In genomic region chr6:6876231-6876630, GRCm38 (mm10) we compare ENCODE assay signal across 24 mouse cellular contexts. TPM values are rescaled to one million over a fixed set of nuclear protein-coding genes. Genes with fewer than 3 reads are reported as not detected.
DNase-seq lines count a peak whose midpoint lies in the region; ATAC-seq and TF ChIP-seq lines count a peak whose summit lies in the region.
"Had no signal": no experiment of that assay in that cellular context is flagged by ENCODE, and none has a peak within 500 bp of the region (broad histone marks: within the 10 kb centered on the region; RNA-seq: fewer than 3 reads in every experiment).

No protein-coding gene starts in this region.

- TF ChIP-seq CTCF in midbrain, postnatal 0 days (IDR thresholded peaks at IDR 0.05) = no peak

- no peak for ATAC-seq in midbrain, embryonic 11.5 days (ENCODE audit: low FRiP score)
- ATAC-seq in midbrain, postnatal 0 days (ENCODE audit: low FRiP score) = no peak
- ATAC-seq in embryonic facial prominence, embryonic 13.5 days (ENCODE audit: insufficient number of reproducible peaks, insufficient read depth, low FRiP score, low TSS enrichment, low read depth) = no peak
- ATAC-seq: activated CD4-positive, CD25-positive, alpha-beta regulatory T cell, adult 4 months; intestine, embryonic 15.5 days; liver, embryonic 12.5 days had no signal

- no peak overlapping the region for H3K9ac ChIP-seq in midbrain, embryonic 11.5 days (ENCODE audit: low read length)
- H3K9ac ChIP-seq in midbrain, postnatal 0 days (replicated peaks; ENCODE audit: low read length, poor library complexity, severe bottlenecking) = no peak overlapping the region
- peak overlapping the region; percentile 55; the same call in 1 of the 2 replicates for H3K9ac ChIP-seq in embryonic facial prominence, embryonic 13.5 days
- H3K9ac ChIP-seq: hindbrain, embryonic 12.5 days; intestine, embryonic 15.5 days; kidney, embryonic 15.5 days; liver, embryonic 12.5 days; lung, embryonic 14.5 days had no signal

- peak; percentile 91 for DNase-seq in midbrain, embryonic 11.5 days (ENCODE audit: low spot score, missing footprints)
- DNase-seq in midbrain, postnatal 0 days (ENCODE audit: low spot score) = no peak
- peak; percentile 7 for DNase-seq in mesoderm, embryonic 11.5 days (ENCODE audit: low read depth, low spot score)
- DNase-seq in spleen, postnatal 36 days (ENCODE audit: low spot score in 2 of 2) = no peak
- no peak for DNase-seq in heart, adult 9 months (ENCODE audit: low spot score in 2 of 2)
- DNase-seq in cerebellum, adult 9-11 months = no peak
- DNase-seq: adrenal gland, postnatal 14 days; cerebellum, adult 2 months; heart, adult 2 months; left cerebral cortex, postnatal 4 days; lung, embryonic 14.5 days; thymus, postnatal 4 days had no signal

- 2% methylated on average over 2 of the region's 2 CpGs for WGBS in midbrain, embryonic 11.5 days
- 0% methylated on average over 2 of the region's 2 CpGs for WGBS in midbrain, postnatal 0 days
- 16% methylated on average over 2 of the region's 2 CpGs for WGBS in embryonic facial prominence, embryonic 13.5 days

- H3K27me3 ChIP-seq in midbrain, embryonic 11.5 days (ENCODE audit: control insufficient read depth, insufficient read depth, low read length) = peaks cover 97% of the 10 kb centered on the region
- H3K27me3 ChIP-seq in midbrain, postnatal 0 days (ENCODE audit: insufficient read depth, low read length) = peaks cover 84% of the 10 kb centered on the region
- peaks cover 99% of the 10 kb centered on the region for H3K27me3 ChIP-seq in embryonic facial prominence, embryonic 13.5 days

- H3K4me1 ChIP-seq in midbrain, embryonic 11.5 days (ENCODE audit: control insufficient read depth, insufficient read depth, low read length) = peaks cover 4% of the 10 kb centered on the region; the same call in 1 of the 2 replicates
- no peaks in the 10 kb centered on the region for H3K4me1 ChIP-seq in midbrain, postnatal 0 days (ENCODE audit: insufficient read depth, low read length)
- H3K4me1 ChIP-seq in embryonic facial prominence, embryonic 13.5 days = peaks cover 58% of the 10 kb centered on the region

- no peaks in the 10 kb centered on the region for H3K36me3 ChIP-seq in midbrain, embryonic 11.5 days (ENCODE audit: control insufficient read depth, insufficient read depth, low read length)
- H3K36me3 ChIP-seq in midbrain, postnatal 0 days (ENCODE audit: insufficient read depth, low read length) = no peaks in the 10 kb centered on the region
- H3K36me3 ChIP-seq in embryonic facial prominence, embryonic 13.5 days = 0 out of 2 replicates have a peak, but pooled peaks cover 3% of the 10 kb centered on the region
- H3K36me3 ChIP-seq: hindbrain, embryonic 12.5 days; intestine, embryonic 15.5 days; kidney, embryonic 15.5 days; liver, embryonic 12.5 days had no signal

- no peak overlapping the region for H3K4me2 ChIP-seq in midbrain, embryonic 11.5 days
- H3K4me2 ChIP-seq in midbrain, postnatal 0 days (ENCODE audit: low read depth, low read length, poor library complexity, severe bottlenecking) = no peak overlapping the region
- peak overlapping the region; percentile 78 for H3K4me2 ChIP-seq in embryonic facial prominence, embryonic 13.5 days
- H3K4me2 ChIP-seq: hindbrain, embryonic 12.5 days; intestine, embryonic 15.5 days; kidney, embryonic 15.5 days; liver, embryonic 12.5 days; lung, embryonic 14.5 days had no signal

- H3K4me3 ChIP-seq in midbrain, embryonic 11.5 days (ENCODE audit: low read depth, low read length) = no peak overlapping the region
- no peak overlapping the region for H3K4me3 ChIP-seq in midbrain, postnatal 0 days (ENCODE audit: low read depth, low read length)
- 0 out of 2 replicates have a peak overlapping the region, but pooled peaks have one; percentile 12 for H3K4me3 ChIP-seq in embryonic facial prominence, embryonic 13.5 days
- H3K4me3 ChIP-seq: heart, adult 2 months; hindbrain, embryonic 12.5 days; intestine, embryonic 15.5 days; kidney, embryonic 15.5 days; liver, embryonic 12.5 days had no signal

- no peak overlapping the region for H3K27ac ChIP-seq in midbrain, embryonic 11.5 days (ENCODE audit: low read depth, low read length)
- H3K27ac ChIP-seq in midbrain, postnatal 0 days (ENCODE audit: low read depth, low read length) = no peak overlapping the region
- peak overlapping the region; percentile 85 for H3K27ac ChIP-seq in embryonic facial prominence, embryonic 13.5 days
- H3K27ac ChIP-seq: heart, adult 2 months; hindbrain, embryonic 12.5 days; intestine, embryonic 15.5 days; kidney, embryonic 15.5 days; liver, embryonic 12.5 days; macrophage had no signal

- no peaks in the 10 kb centered on the region for H3K9me3 ChIP-seq in midbrain, embryonic 11.5 days (ENCODE audit: control insufficient read depth, low read length)
- H3K9me3 ChIP-seq in midbrain, postnatal 0 days (ENCODE audit: low read length) = no peaks in the 10 kb centered on the region
- no peaks in the 10 kb centered on the region for H3K9me3 ChIP-seq in embryonic facial prominence, embryonic 13.5 days
- H3K9me3 ChIP-seq: hindbrain, embryonic 12.5 days; intestine, embryonic 15.5 days; kidney, embryonic 15.5 days; liver, embryonic 12.5 days had no signal

RNA-seq across cellular contexts. Expression of gene Dlx5, which starts 5.7 kb away (rescaled TPM):
- polyA plus RNA-seq in midbrain, embryonic 11.5 days (2014; fragmentation: Nextera tagmentation; extraction: Ambion mirVana) = 5.2 and 7.7 TPM in 2 replicates
- total RNA-seq in midbrain, postnatal 0 days (2014; rRNA removed) = 0.49 and 0.76 TPM in 2 replicates
- polyA plus RNA-seq in midbrain, postnatal 0 days (2015; fragmentation: Nextera tagmentation; extraction: Ambion mirVana) = 3.3 and 6.7 TPM in 2 replicates
- polyA plus RNA-seq in embryonic facial prominence, embryonic 13.5 days (2015; fragmentation: Nextera tagmentation; extraction: Ambion mirVana) = 44.3 and 54.9 TPM in 2 replicates
- total RNA-seq: gastrocnemius, adult 18-20 months; monocyte, adult 5-6 weeks had no signal
- polyA plus RNA-seq: activated CD4-positive, CD25-positive, alpha-beta regulatory T cell, adult 4 months; C2C12; cerebellum, adult 2 months; liver, embryonic 12.5 days; macrophage; neural tube, embryonic 14.5 days had no signal

RNA-seq across cellular contexts. Expression of gene Dlx6, which starts 13.1 kb away (rescaled TPM):
- polyA plus RNA-seq in midbrain, embryonic 11.5 days (2014; fragmentation: Nextera tagmentation; extraction: Ambion mirVana) = 0.33 and 0.81 TPM in 2 replicates
- 0.57 and 1.5 TPM in 2 replicates for total RNA-seq in midbrain, postnatal 0 days (2014; rRNA removed)
- 0.81 and 1.1 TPM in 2 replicates for polyA plus RNA-seq in midbrain, postnatal 0 days (2015; fragmentation: Nextera tagmentation; extraction: Ambion mirVana)
- 4.6 and 5.1 TPM in 2 replicates for polyA plus RNA-seq in embryonic facial prominence, embryonic 13.5 days (2015; fragmentation: Nextera tagmentation; extraction: Ambion mirVana)
- total RNA-seq: adrenal gland, postnatal 14 days; gastrocnemius, adult 18-20 months; heart, adult 2 months; monocyte, adult 5-6 weeks had no signal
- polyA plus RNA-seq: activated CD4-positive, CD25-positive, alpha-beta regulatory T cell, adult 4 months; C2C12; cerebellum, adult 2 months; heart, adult 2 months; heart, postnatal 0 days; kidney, embryonic 15.5 days; liver, embryonic 12.5 days; lung, embryonic 14.5 days; macrophage; neural tube, embryonic 14.5 days had no signal

Comparison
In these comparisons a context has a peak if more than half of its experiments do, and no peak if none do; other contexts are left out.
1. DNase-seq: peak in midbrain, embryonic 11.5 days (single experiment) and mesoderm, embryonic 11.5 days (single experiment); none in midbrain, postnatal 0 days (single experiment), spleen, postnatal 36 days (0 of 2), heart, adult 9 months (0 of 2) and cerebellum, adult 9-11 months (single experiment).